Mouse (Mus musculus) hindbrain, embryonic 12.5 days (tissue): ENCODE measurements around the gene Acsf2. TPM values are rescaled to one million over a fixed set of nuclear protein-coding genes. Genes with fewer than 3 reads are reported as not detected.

Experiments
- ATAC-seq: fragments of 200-750 bp; cut with Nextera tagmentation; 2 replicates; pipeline ENCODE4 v1.8.0; 2017; ENCODE audit warnings: moderate TSS enrichment; ENCODE audit not compliant: low FRiP score
- H3K27ac ChIP-seq: fragments of 300-500 bp; sonication (generic); 2 replicates; pipeline ENCODE4 v1.5.1; 2016; ENCODE audit warnings: mild to moderate bottlenecking
- H3K27me3 ChIP-seq: fragments of 300-500 bp; sonication (generic); 2 replicates; pipeline ENCODE4 v1.6.1; 2016; ENCODE audit warnings: mild to moderate bottlenecking
- H3K36me3 ChIP-seq: fragments of 300-500 bp; sonication (generic); 2 replicates; pipeline ENCODE4 v1.6.1; 2016; ENCODE audit warnings: mild to moderate bottlenecking
- H3K4me1 ChIP-seq: fragments of 300-500 bp; sonication (generic); 2 replicates; pipeline ENCODE4 v1.6.1; 2016
- H3K4me2 ChIP-seq: fragments of 300-500 bp; sonication (generic); replicated peaks from 2 replicates; pipeline ENCODE4 v1.6.1; 2016; ENCODE audit warnings: mild to moderate bottlenecking
- H3K4me3 ChIP-seq: fragments of 300-500 bp; sonication (generic); 2 replicates; pipeline ENCODE4 v1.5.1; 2016; ENCODE audit warnings: mild to moderate bottlenecking
- H3K9ac ChIP-seq: fragments of 300-500 bp; sonication (generic); 2 replicates; pipeline ENCODE4 v1.6.1; 2016; ENCODE audit warnings: mild to moderate bottlenecking, moderate library complexity
- H3K9me3 ChIP-seq: fragments of 300-500 bp; sonication (generic); replicated peaks from 2 replicates; pipeline ENCODE4 v1.6.1; 2016; ENCODE audit warnings: mild to moderate bottlenecking
- WGBS: fragments of 180-500 bp; shearing (Covaris S2); methylation state at CpG from one replicate; pipeline ENCODE4 v1.1.7; 2016; 5-methylcytosine and 5-hydroxymethylcytosine counted together
- polyA plus RNA-seq: library from polyadenylated mRNA; unstranded; fragments of >200 nt; fragmentation: Nextera tagmentation; extraction: Ambion mirVana; gene quantifications from 2 replicates; pipeline ENCODE4 v1.2.1, GENCODE M21; 2016

The Acsf2 gene
- polyA plus RNA-seq, 1 experiment from 2014 or later = 3.3 TPM

DNA sequence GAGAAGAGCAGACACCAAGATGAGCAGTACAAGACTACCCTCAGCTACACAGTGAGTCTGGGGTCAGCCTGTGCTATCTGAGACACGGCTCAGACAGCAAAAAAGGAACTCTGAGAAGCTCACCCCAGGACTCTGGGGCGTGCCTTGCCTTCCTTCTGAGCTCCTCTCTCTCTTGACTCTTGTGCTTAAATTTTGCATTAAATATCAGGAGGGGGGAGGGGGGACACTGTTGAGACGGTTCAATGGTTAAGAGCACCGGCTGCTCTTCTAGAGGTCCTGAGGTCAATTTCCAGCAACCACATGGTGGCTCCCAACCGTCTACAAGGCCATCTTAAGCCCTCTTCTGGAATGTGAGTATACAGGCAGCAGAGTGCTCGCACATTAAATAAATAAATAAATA is 14.2 kb downstream of the Acsf2 start:
- H3K27ac ChIP-seq = no peak overlapping the region
- H3K4me1 ChIP-seq = no peaks in the 10 kb centered on the region
- no peak overlapping the region for H3K9ac ChIP-seq
- no peaks in the 10 kb centered on the region; the same call in 1 of the 2 replicates for H3K36me3 ChIP-seq
- H3K9me3 ChIP-seq = no peaks in the 10 kb centered on the region
- no peaks in the 10 kb centered on the region for H3K27me3 ChIP-seq
- H3K4me2 ChIP-seq = no peak overlapping the region
- 68% methylated on average over 6 of the region's 6 CpGs for WGBS
- H3K4me3 ChIP-seq = no peak overlapping the region
- no peak for ATAC-seq

DNA sequence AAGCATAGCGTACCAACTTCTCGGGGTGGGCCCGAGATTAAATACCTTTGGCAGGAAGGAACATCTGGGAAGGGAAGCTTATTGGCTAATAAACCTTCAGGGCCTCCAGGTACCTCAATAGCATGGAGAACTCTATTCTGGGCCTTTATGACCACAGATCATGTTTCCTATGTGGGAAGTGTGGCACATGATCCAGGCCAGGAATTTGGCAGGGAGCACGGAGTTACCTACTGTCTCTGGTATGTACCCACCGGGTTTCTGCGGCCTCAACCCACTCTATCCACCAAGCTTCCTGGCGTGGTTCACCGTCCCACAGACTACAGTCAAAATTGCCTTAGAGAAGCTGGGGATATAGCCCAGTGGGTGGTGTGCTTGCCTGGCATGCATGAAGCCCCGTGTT is 16.6 kb downstream of the Acsf2 start:
- no peak overlapping the region for H3K9ac ChIP-seq
- no peaks in the 10 kb centered on the region; the same call in 1 of the 2 replicates for H3K36me3 ChIP-seq
- H3K27ac ChIP-seq = no peak overlapping the region
- H3K4me1 ChIP-seq = no peaks in the 10 kb centered on the region
- no peaks in the 10 kb centered on the region for H3K27me3 ChIP-seq
- no peak overlapping the region for H3K4me3 ChIP-seq
- no peak overlapping the region for H3K4me2 ChIP-seq
- no peak for ATAC-seq
- WGBS = 91% methylated on average over 9 of the region's 9 CpGs
- H3K9me3 ChIP-seq = no peaks in the 10 kb centered on the region

DNA sequence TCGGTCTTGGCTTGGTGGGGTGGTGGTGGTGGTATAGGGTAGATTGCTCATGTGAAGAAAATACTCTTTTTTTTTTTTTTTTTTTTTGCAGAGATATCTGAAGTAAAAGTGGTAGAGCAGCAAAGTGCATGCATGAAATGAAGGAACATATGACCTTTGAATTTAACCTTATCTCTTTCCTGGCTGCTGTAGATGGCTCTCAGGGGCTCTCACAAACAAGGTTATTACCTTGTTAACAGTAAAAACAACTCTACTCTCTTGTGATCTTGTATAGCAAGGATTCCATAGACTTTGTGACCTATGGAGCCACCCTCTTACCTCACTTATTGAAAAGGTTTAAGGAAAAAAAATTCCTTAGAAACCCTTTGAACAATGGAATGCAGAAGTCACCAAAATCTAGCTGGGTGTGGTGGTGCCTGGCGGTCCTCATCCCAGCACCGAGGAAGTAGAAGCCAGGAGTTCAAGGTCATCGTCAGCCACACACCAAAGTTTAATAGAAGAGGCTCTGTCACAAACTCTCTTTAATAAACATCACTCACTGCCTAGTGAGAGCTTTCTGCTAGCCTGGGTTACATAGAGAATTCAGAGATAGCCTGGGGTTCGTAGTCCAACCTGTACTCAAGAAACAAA is 21.4 kb downstream of the Acsf2 start:
- H3K27me3 ChIP-seq = no peaks in the 10 kb centered on the region
- no peak for ATAC-seq
- no peak overlapping the region for H3K27ac ChIP-seq
- no peaks in the 10 kb centered on the region for H3K4me1 ChIP-seq
- H3K9ac ChIP-seq = no peak overlapping the region
- no peaks in the 10 kb centered on the region for H3K9me3 ChIP-seq
- H3K4me2 ChIP-seq = no peak overlapping the region
- no peak overlapping the region for H3K4me3 ChIP-seq
- 95% methylated on average over 5 of the region's 5 CpGs for WGBS
- H3K36me3 ChIP-seq = no peaks in the 10 kb centered on the region; the same call in 1 of the 2 replicates

DNA sequence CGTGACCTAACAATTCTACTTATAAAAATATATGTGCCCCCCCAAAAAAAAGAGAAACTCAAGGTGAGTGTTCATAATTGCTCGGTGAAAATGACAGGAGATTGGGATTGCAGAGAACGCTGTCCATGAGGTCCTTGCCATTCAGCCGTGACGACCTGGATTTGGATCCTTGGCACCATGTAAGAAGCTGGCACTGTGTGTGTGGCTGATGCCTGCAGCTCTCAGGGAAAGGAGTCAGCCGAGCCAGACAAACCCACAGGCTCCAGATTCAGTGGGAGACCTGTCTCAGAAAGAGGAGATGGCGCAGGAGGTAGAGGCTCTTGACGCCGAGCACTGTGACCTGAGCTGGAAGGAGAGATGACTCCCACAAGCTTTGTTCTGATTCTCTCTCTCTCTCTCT is 25.3 kb downstream of the Acsf2 start:
- H3K27ac ChIP-seq = no peak overlapping the region
- no peaks in the 10 kb centered on the region for H3K36me3 ChIP-seq
- H3K4me3 ChIP-seq = no peak overlapping the region
- no peak for ATAC-seq
- 88% methylated on average over 9 of the region's 9 CpGs for whole genome bisulfite sequencing
- no peak overlapping the region for H3K4me2 ChIP-seq
- H3K9ac ChIP-seq = no peak overlapping the region
- H3K27me3 ChIP-seq = peaks cover 3% of the 10 kb centered on the region; the same call in 1 of the 2 replicates
- no peaks in the 10 kb centered on the region for H3K9me3 ChIP-seq
- H3K4me1 ChIP-seq = no peaks in the 10 kb centered on the region

DNA sequence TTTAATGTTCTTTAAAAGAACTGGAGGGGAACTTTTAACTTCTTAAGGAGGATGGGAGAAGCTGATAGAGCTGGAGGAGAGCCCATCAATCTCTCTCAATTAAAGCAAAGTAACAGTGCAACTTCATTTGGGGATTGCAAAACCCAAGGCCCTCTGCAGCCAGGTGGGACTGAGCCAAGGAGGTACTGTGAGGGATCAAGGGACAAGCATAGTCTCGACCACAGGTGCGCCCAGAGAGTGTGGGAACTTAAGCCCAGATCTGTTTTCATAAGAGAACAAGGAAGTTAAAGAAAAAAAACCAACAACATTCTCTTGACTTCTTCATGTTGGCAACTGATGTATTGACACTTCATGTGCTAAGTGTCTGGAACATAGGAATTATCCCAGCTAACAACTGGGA is 26.6 kb downstream of the Acsf2 start:
- Histone ChIP-seq H3K4me2 (no peak overlapping the region), H3K36me3 (no peaks in the 10 kb centered on the region), H3K9me3 (no peaks in the 10 kb centered on the region), H3K27ac (no peak overlapping the region), H3K4me3 (no peak overlapping the region), H3K4me1 (0 out of 2 replicates have a peak, but pooled peaks cover 7% of the 10 kb centered on the region), H3K9ac (no peak overlapping the region), H3K27me3 (peaks cover 3% of the 10 kb centered on the region; the same call in 1 of the 2 replicates)
- 76% methylated on average over 2 of the region's 2 CpGs for WGBS
- ATAC-seq = no peak

DNA sequence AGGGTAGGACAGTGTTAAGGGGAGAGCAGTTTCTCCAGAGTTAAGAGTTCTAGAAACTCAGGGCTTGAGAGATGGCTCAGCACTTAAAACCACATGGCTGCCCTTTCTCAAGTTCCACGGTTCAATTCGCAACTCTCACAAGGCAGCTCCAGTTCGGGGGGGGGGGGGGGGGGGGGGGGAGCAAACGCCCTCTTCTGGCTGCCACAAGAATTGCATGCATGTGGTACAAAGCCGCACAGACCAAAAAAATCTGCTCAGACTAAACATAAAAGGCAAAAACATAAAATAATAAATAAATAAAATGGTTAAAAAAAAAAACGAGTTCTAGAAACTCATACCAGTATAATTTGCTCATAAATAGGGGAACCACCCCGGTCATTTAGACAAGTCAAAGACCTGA is 27.1 kb downstream of the Acsf2 start:
- H3K4me3 ChIP-seq = no peak overlapping the region
- 0 out of 2 replicates have a peak, but pooled peaks cover 8% of the 10 kb centered on the region for H3K4me1 ChIP-seq
- no peak for ATAC-seq
- WGBS = 36% methylated on average over 4 of the region's 7 CpGs
- H3K27ac ChIP-seq = no peak overlapping the region
- H3K9ac ChIP-seq = no peak overlapping the region
- no peak overlapping the region for H3K4me2 ChIP-seq
- no peaks in the 10 kb centered on the region for H3K36me3 ChIP-seq
- H3K27me3 ChIP-seq = peaks cover 3% of the 10 kb centered on the region; the same call in 1 of the 2 replicates
- no peaks in the 10 kb centered on the region for H3K9me3 ChIP-seq

DNA sequence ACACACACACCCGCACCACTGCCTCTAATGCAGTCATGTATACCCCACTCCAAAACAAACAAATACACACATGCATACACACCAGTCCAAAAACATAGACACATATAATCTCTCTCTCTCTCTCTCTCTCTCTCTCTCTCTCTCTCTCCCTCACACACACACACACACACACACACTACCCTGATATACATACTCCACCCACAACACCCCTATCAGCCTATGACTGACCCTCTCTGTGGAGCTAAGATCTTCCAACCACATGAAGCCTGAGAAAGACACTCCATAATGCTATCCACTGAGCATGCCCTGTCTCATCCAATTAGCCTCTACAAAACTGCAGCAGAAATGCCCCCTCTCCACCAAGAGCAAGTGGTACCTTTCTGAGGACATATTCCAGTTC is 29.8 kb downstream of the Acsf2 start:
- H3K27me3 ChIP-seq = peaks cover 3% of the 10 kb centered on the region; the same call in 1 of the 2 replicates
- H3K9me3 ChIP-seq = no peaks in the 10 kb centered on the region
- 0 out of 2 replicates have a peak, but pooled peaks cover 8% of the 10 kb centered on the region for H3K4me1 ChIP-seq
- H3K36me3 ChIP-seq = no peaks in the 10 kb centered on the region
- no peak overlapping the region for H3K27ac ChIP-seq
- no peak for ATAC-seq
- WGBS = 88% methylated on average over 1 of the region's 1 CpGs
- H3K4me3 ChIP-seq = no peak overlapping the region
- no peak overlapping the region for H3K4me2 ChIP-seq
- H3K9ac ChIP-seq = no peak overlapping the region

DNA sequence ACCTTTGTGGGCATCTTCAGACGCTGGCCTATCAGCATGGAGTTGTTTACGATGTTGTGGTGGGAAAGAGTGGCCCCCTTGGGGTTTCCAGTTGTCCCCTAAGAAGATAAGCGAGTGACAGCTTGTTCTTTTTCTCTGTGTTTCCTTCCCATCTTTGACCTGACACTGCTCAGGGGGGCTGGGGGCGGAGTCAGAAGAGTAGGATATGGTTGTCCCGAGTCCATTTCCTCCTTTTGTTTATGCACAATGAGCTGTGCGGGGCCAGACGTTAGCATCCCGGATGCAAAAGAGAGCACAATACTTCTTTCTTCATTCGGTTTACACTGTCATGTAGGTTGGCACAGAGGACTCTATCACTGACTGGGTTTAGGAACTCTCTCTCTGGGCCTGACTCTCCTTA is 31.1 kb downstream of the Acsf2 start:
- peak; percentile 8; the same call in 1 of the 2 replicates for ATAC-seq
- Histone ChIP-seq H3K36me3 (no peaks in the 10 kb centered on the region), H3K27ac (no peak overlapping the region), H3K4me1 (0 out of 2 replicates have a peak, but pooled peaks cover 8% of the 10 kb centered on the region), H3K9me3 (no peaks in the 10 kb centered on the region), H3K4me3 (no peak overlapping the region), H3K27me3 (peaks cover 14% of the 10 kb centered on the region), H3K9ac (no peak overlapping the region), H3K4me2 (no peak overlapping the region)
- WGBS = 47% methylated on average over 9 of the region's 9 CpGs

DNA sequence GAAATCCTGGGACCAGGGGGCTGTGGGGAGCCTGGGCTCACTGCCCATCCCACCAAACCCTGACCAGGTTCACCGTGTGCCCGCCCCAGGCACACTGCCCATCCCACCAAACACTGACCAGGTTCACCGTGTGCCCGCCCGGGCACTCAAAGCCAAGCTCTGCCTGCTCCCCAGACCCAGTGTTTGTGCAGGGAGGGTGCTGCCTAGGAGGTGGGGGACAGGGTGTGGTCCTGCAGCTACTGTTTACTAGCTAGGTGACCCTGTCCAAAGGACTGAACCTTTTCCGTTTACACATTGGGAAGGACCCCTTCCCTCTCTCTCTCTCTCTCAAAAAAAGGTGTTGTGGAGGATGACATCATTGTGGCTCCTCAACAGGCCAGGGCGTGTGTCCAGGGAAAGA is 34.3 kb downstream of the Acsf2 start:
- H3K27ac ChIP-seq = no peak overlapping the region
- H3K4me3 ChIP-seq = no peak overlapping the region
- H3K36me3 ChIP-seq = no peaks in the 10 kb centered on the region
- 92% methylated on average over 7 of the region's 7 CpGs for WGBS
- no peak for ATAC-seq
- H3K4me2 ChIP-seq = no peak overlapping the region
- peaks cover 27% of the 10 kb centered on the region for H3K4me1 ChIP-seq
- no peaks in the 10 kb centered on the region for H3K9me3 ChIP-seq
- peaks cover 34% of the 10 kb centered on the region for H3K27me3 ChIP-seq
- no peak overlapping the region for H3K9ac ChIP-seq

DNA sequence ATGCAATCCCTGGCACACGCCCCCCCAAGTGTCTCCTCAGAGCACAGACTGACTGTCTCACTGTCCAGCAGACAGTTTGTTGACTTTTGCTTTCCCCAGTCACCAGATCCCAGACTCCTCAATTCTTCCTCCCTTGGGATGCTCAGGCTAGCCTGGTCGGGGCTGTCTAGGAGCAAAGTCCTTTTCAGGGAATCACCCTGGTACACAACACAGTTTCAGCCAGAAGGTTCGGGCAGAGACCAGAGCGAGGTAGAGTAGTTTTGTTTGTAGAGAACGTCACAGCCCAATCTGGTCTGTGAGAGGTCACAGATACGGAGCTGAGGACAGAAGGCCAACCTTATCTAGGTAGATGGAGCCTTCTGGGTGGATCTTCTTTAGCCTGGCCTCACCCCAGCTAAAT is 35.1 kb downstream of the Acsf2 start:
- no peak overlapping the region for H3K4me3 ChIP-seq
- no peaks in the 10 kb centered on the region for H3K36me3 ChIP-seq
- whole genome bisulfite sequencing = 72% methylated on average over 6 of the region's 6 CpGs

DNA sequence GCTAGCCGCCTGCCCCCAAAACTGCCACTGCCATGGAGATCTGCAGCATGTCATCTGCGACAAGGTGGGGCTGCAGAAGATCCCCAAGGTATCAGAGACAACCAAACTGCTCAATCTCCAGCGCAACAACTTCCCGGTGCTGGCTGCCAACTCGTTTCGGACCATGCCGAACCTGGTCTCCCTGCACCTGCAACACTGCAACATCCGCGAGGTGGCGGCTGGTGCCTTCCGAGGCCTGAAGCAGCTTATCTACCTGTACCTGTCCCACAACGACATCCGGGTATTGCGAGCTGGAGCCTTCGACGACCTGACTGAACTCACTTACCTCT is 36.6 kb downstream of the Acsf2 start:
- H3K27ac ChIP-seq = no peak overlapping the region
- no peak overlapping the region for H3K9ac ChIP-seq
- H3K4me1 ChIP-seq = peaks cover 21% of the 10 kb centered on the region
- H3K36me3 ChIP-seq = no peaks in the 10 kb centered on the region
- peaks cover 34% of the 10 kb centered on the region for H3K27me3 ChIP-seq
- WGBS = 11% methylated on average over 16 of the region's 16 CpGs
- no peaks in the 10 kb centered on the region for H3K9me3 ChIP-seq
- ATAC-seq = no peak
- H3K4me2 ChIP-seq = peak overlapping the region; percentile 51
- peak overlapping the region; percentile 26 for H3K4me3 ChIP-seq

More for the DNA sequence above, 35.1 kb downstream of the Acsf2 start:
- ATAC-seq = no peak
- H3K9me3 ChIP-seq = no peaks in the 10 kb centered on the region
- no peak overlapping the region for H3K9ac ChIP-seq
- H3K27me3 ChIP-seq = peaks cover 34% of the 10 kb centered on the region
- no peak overlapping the region for H3K27ac ChIP-seq
- peaks cover 27% of the 10 kb centered on the region for H3K4me1 ChIP-seq
- H3K4me2 ChIP-seq = no peak overlapping the region

DNA sequence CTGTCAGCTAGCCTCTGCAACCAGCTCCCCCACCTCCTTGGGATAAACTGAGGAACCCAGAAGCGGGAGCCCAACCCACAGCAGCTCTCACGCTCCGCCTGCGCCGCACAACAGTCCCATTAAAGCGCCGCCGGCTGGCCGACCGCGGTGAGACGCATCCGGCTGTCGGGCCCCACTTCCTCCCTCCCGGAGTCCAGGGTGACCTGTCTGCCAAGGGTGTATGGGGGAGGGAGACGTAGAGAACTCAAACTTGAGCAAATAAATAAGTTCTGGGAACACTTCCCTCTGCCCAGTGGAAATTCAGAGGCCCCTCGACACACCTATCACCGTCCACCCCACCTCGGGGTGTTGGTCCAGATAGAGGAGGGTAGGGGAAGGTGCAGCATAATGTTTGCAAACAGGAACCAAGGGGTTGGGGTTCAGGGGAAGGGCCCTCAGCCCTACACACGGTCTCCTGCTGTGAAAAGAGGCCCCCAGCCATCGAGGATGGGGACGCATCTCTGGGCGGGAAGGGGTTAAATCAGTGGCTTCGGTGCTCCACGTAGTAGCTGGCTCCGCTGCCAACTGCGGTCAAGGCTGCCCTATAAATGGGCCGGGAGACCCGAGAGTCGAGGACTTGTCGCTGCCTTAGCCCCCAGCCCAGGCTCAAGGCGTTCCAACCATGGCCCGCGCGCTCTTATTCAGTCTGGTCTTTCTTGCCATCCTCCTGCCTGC is 37.1 kb downstream of the Acsf2 start, which contains the start of gene Chad:
Chad (plus strand) TSS at position 611 of the 714 bp plus-strand sequence.
- no peaks in the 10 kb centered on the region for H3K36me3 ChIP-seq
- peaks cover 34% of the 10 kb centered on the region for H3K27me3 ChIP-seq
- 4% methylated on average over 35 of the region's 35 CpGs for WGBS
- no peak within 1 kb of the TSS for H3K27ac ChIP-seq
- no peak for ATAC-seq
- H3K4me1 ChIP-seq = peaks cover 19% of the 10 kb centered on the region
- peak within 1 kb of the TSS; percentile 26 for H3K4me3 ChIP-seq
- no peaks in the 10 kb centered on the region for H3K9me3 ChIP-seq
- H3K9ac ChIP-seq = peak within 1 kb of the TSS; percentile 43
- H3K4me2 ChIP-seq = peak within 1 kb of the TSS; percentile 51
